Mouse (Mus musculus): ENCODE measurements at regions not wholly inside any gene's neighbourhood (a gene's known extent, or its start where the extent isn't known, plus 50 kb on each side); places are given as distances from the start of the nearest gene placed in this dataset.

- TF ChIP-seq GATA1 (IDR thresholded peaks at IDR 0.05; ENCODE audit: borderline replicate concordance, low read length): no peak
- no peak for TF ChIP-seq FLI1 (IDR thresholded peaks at IDR 0.05; ENCODE audit: low read length)
Measured at GRCm38 (mm10) chr12:25771856-25772255, 643.2 kb downstream of the Rnf144a start.

Measured in megakaryocyte, embryonic 14.5 days (primary cell).